Mouse (Mus musculus) layer of hippocampus, postnatal 25 days (tissue): ENCODE measurements at regions not wholly inside any gene's neighbourhood (a gene's known extent, or its start where the extent isn't known, plus 50 kb on each side); places are given as distances from the start of the nearest gene placed in this dataset.
"Not testable (repeated sequence)": the region's sequence is repeated elsewhere in the genome, so short reads cannot be mapped to it uniquely, and the experiment has no call there.

Experiments
- DNase-seq, 2 experiments: peaks; one replicate each; pipeline ENCODE4 v3.0.0; 2022; ENCODE audit warnings: mixed read lengths in 2 of 2, low spot score in 1 of 2; ENCODE audit errors: extremely low spot score in 1 of 2

DNA sequence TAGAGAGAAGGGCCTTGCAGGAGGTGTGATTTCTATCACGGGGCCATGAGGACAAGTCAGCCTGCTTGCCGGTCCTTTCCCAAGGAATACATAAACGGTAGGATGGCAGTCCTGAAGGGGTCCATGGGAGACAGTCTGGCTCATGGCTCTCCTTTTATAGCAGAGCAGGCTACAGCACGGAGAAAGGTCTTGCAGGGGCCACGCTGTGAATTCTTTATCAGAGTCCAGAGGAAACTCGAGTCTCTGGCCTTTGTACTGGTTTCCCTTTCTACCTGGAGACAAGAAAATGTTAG is 1984.0 kb downstream of the 4930444P10Rik start:
- no peak for DNase-seq

DNA sequence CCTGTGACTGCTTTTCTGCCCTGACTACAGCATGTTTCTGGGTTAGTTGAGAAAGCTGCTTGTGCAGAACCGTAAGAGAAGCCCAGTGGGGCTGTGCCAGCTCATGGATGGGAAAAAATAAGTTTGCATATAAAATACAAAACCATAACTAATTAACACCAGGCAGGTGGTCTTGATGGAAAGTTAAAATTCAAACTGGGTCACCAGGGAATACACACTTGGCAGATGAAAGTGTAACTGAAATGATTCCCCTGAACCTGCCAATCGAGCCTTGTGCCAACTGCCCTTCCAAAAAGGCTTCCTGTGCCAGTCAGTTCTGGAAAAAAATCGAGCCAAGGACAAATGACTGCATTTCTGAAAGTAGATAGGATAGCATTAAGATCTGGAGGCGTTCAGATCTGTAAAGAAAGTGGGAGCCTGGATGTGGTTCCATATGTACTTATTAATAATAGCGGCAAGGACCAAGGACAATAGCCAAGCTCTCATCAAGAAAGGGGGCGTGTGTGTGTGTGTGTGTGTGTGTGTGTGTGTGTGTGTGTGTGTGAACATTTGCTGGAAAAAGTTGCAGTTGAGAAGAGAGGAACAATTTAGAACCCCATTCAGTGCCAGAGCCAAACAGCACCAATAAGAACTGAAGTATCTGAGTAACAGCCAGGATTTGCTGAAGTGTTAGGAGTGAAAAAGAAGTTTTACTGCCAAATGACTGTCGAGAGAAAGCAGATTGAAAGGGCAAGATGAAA is 1984.5 kb downstream of the 4930444P10Rik start:
- peak; percentile 16 to 31 for DNase-seq

DNA sequence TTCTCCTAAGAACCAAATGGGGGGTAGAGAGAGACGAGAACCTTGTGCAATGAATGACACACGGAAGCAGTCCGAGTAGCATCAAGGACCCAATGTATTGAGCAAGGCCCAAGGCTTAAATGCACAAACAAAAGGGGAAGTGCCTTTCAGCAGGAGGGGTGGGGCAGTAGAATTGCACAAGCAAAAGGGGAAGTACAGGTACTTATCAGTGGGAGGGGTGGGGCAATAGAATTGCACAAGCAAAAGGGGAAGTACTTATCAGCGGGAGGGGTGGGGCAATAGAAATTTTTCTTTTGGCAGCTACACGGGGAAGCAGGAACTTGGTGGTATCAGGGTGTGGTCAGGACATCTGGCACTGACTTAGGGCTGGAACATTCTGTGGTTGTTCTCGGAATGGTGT is 1987.6 kb downstream of the 4930444P10Rik start:
- not testable (repeated sequence) for DNase-seq

DNA sequence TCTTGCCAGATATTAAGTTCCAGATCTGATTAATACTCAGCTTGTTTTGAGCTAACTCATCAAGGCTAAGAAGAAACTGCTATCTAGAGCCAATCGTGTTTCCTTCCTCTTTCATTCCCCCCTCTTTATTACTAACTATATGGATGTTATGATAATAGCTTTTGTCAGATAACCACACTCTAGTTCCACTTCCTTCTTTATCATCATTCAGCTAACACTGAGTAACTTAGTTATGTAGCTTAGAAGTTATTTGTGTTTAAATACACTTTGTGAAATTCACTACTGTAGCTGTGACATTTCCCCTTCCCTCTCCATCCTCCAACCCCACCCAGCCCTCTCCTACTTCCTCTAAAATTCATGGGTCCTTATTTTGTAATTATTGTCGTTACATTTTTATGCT is 1988.6 kb downstream of the 4930444P10Rik start:
- DNase-seq: no peak

DNA sequence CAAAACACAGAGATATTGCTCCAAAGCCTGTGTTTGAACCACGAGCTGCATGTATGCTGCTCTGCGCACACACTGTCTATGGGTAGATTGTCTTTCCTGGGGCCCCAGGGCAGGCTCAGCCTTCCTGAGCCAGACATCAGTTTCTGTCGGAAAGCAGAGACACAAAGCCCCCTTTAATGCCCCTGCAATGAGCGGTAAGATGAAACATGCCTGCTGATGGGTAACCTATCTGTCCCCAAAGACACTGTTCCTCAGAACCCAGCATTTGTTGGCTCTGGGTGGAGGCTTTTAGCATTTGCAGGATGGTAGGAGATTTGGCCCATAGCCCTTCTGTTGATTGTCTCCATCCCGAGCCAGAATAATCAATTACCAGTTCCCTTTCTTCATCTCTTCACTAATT is 1994.1 kb downstream of the 4930444P10Rik start:
- no peak for DNase-seq

DNA sequence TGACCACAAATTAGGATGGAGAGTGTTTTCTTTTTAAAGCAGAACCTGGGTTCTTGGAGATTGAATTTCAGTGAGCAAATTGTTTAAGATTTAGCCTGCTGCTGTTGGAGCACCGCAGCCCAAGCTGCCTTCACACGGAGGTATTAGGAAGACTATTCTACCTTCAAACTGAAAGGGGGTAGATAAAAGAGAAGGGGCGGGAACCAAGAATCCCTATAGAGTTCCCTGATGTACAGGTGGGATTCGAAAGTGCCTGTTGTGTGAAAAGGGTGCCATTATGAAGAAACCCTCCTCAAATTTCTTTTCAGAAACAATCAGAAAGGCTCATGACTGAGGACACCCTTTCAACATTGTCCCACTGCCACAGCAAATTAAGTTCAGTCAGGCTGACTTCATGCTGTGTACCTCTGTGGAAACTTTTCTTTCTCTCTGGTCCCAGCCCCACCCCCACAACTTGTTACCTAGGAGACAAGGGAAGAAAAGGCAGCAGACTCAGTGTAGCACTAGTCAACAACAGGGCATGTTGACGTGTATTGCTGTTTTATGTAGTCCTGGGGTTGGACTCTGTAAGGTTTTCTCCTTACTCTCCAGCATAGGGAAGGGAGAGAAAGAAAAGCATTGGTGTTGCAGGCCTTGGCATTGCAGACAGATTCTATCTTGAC is 1995.4 kb downstream of the 4930444P10Rik start:
- DNase-seq: no peak

DNA sequence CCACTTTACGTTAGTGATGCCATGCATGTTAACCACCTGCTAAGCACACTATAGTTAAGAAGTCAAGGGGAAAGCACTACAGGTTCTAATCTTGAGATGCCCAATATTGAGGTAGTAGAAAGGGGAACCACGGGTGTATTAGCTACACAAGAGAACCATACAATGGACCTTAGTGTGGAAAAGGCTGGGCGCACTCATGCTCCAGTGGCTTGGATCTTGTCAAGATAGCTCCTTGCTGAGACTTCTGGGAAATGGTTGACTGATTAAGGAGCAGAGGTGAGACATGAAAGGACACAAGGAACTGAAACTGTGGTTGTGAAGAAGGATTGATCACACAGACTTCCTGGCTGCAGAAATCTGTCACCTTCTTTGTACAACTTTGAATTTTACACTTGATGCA is 2028.3 kb downstream of the 4930444P10Rik start:
- DNase-seq: no peak

DNA sequence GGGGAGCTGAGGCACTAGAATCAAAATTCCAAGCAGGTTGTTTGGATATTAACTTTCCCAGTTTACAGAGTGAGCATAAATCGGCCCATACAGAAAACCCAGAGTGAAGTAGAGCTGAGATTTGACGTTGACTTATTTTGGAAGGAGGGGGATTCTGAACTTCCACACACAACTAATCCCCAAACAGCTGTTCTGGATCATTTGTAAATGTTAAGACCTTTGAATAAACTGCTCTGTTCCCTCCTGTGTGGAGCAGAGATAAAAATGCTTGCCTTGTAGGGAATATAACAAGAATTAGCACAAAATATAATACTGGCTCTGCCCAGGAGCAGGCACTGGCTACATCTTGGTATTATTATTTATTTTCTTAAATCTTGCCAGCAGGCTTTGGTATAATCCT is 2057.0 kb downstream of the 4930444P10Rik start:
- no peak for DNase-seq

DNA sequence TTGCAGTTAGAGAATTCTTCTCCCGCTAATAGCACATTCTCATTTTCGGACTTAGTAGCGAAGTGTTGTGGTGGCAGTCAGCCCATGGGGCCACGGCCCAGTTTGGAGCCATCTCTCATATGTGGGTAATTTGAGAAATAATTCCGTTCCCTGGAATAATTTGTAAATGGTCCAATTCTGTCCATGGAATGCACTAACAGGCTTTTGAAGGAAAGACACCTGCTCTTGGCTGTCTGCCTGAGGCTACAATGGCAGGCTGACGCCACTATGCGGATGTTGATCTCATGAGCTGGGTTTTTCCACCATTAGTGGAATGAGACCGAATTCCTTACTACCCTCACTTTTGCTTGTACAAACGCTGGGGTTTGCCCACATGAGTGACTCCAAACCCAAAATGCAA is 2081.6 kb downstream of the 4930444P10Rik start:
- DNase-seq: no peak

DNA sequence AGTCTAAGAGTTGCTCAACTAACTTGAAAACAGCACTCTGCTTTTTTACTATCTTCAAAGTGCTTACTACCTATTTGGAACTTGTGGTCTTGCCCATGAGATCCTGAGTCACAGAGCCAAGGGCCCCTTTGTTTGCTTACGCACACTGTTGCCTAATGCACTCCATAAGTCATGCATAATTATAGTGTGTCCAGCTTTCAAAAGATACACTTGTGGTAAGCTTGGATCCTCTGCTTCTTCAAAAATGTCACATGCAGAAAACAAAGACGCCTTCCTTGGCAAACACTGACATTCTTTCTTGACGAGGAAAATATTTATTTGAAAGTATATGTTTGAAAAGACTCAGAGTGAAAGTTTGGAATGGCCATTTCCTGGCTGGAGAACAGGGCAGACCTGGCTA is 2082.3 kb downstream of the 4930444P10Rik start:
- DNase-seq: no peak

DNA sequence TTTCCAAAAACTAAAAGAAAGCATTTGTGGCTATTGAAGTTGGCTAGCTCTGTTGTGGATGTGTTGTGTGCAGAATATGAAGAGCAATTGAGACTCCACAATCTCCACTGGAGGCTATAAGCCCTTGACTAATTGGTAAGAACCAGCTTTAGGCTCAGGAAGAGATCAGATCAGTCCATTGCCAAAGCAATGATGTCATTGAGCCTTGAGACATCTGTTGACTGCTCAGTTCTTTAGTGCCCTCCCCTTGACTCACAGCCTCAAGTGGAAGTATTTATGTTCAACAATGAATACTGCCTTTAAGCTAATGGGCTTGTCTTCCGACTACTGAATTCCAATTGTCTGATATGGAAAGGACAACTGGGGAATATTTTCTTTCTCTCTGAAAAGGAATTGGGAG is 2090.6 kb downstream of the 4930444P10Rik start:
- DNase-seq: no peak

DNA sequence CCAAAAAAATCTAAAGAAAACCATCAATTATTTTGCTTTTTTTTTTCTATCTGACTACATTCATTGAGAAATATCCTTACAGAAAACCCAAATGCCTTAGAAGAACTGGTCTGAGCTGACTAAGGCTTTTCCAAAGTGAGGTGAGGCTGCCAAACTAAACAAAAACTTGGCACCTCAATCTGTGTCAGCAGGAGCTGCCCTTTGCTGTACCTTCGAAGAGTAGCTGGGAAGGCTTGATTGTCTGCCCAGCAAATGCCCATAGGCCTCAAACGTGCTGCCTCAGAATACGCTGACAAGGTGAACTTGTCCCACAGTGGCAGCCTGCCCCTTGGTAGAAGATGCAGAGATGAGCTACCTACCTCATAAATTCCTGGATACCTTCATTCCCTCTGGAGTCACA is 2091.7 kb downstream of the 4930444P10Rik start:
- no peak for DNase-seq

DNA sequence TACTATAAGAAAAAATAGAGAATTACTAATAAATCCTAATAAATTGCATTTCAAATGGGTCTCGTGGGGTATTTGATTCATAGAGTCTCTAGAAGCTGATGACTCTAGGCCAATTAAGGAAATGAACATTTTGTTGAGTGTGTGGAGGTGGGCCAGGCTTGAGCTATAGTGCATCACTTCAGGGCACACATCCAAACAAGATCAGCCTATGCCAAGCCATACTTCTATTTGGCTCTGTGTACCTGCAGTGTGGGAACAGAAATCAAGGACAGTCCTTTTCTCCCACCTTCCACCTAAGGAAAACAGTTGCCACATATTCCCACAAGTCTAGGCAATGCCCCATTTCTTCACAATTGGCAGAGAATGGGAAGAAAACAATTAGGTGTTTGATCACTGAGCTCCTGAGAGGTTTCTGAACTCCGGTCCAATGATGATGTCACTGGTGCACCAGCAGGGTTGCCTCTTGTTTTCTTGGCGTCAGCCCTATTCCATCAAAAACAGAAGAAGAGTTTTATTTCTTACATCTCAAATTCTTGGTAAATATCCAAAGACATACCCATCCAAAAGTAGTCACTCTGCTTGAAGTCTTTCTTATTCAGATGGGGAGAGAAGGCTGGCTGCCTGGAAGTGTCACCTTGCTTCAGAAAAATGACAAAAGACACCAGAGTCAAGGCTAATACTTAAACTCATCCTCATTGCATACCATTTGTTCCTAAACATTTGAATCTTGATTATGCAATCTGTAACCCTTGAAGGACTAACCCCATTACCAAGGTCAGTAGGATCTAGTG is 2092.3 kb downstream of the 4930444P10Rik start:
- no peak for DNase-seq

DNA sequence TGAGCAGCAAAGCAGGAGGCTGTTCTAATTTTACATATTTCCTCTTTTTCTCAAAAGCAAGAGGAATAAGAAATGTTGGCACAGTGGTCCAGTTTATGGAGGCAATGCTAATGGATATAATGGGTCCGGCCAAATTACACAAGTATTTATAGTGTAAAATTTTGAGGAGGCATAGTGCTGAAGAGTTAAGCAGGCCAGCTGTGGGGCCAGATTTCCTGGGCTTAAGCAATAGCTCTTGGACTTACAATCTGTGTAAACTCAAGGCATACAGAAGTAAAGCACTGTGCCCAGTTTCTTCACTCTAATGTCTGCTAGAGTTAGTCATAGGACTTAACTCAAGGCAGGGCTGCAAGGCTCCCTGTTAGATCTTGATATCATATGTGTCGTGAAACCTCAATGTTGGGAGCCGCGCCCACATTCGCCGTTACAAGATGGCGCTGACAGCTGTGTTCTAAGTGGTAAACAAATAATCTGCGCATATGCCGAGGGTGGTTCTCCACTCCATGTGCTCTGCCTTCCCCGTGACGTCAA is 2094.9 kb downstream of the 4930444P10Rik start:
- no peak for DNase-seq

DNA sequence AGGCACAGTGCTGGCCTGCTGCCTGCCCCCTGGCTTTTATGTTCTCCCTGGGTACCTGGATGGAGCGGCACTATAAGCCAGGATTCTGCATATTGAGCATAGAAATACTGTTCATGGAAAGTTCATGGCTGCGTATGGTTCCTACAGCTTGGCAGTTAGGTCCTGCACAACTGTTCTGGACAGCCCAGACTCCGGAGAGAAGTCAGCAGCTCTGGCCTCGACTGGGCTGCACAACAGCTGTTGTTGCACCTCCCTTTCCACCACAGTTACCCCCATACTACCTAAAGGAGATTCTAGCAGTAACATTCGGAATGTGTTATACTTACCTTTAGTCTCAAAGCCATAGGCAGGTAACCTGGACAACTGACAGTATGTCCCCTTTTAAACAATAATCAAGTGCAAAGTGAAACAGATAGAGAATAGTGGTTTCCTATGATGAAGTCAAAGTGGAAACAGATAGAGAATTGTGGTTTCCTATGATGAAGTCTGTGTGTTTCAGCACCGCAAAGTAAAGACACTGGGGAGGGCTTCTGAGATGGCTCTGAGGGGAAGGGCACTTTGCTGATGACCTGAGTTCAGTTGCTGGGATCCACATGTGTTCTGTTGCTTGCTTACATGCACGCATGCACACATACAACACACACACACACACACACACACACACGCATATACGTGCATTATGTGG is 2099.2 kb downstream of the 4930444P10Rik start:
- DNase-seq: no peak

DNA sequence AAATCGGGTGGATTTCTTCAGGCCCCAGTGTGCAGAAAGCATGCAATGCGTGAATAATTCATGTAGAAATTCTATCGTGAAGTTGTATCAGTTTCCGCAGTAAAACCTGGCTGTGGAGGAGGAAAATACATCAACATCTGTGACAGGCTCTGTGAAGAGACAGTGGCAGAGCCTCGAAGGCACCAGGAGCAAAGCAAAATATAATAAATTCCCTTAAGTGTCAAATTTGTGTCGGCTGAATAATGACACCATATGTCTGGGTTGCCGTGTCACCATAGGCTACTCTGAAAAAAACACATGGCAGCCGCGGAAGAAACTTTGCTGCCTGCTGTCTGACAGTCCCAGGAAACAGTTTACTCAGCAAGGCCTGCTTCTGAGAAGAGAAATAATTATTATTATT is 2100.1 kb downstream of the 4930444P10Rik start:
- DNase-seq: no peak

DNA sequence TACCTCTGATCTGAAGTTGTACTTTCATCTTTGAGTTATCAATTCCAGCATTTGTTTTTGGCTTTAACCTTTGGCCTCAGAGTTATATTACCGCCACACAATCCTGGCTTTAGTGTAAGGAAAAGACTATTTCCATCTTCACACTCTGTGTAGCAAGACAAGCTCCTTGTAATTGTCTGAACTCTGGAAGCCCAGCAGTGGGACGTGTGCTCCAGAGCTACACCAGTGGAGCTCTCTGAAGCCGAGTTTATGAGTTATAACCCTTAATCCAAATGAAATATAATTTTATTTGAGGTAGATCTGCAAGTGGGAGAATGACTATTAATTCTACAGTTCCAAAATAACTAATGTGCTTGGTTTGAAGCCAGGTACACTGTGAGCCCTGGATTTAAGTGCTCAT is 2103.8 kb downstream of the 4930444P10Rik start:
- DNase-seq: no peak

DNA sequence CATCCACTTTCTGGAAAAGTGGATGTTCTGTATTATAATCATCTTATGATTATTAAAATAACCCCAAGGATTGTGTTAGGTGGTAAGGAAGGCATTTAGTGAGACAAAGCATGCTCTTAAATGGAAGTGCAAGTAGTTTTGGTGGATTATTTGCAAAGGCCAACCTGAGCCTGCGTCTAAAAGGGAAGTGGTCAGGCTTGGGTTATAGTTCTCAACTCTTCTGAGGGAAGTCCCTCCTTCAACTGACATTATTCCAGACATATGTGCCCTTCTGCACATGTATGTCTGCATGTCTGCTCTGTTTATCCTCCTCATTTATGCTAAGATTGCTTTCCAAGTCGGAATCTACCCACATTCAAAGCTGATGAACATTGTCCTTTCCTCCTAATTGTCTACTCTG is 2108.3 kb downstream of the 4930444P10Rik start:
- DNase-seq: no peak

DNA sequence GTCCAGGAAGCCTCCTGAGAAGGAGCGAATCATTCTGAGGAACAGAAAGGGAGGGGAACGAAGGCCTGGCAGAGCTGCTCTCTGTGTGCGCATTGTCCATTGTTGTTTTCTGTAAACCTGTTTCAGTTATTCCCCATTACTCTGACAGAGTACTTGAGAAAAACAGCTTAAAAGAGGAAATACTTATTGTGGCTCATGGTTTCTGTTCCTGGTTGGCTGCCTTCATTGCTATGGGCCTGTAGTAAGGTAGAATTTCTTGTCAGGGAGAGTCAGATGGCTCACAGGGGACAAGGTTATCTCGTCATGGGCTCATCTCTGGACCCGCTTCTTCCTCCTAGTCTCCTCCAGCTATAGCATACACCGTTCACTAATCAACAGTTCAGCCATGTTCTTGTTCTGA is 2112.9 kb downstream of the 4930444P10Rik start:
- no peak for DNase-seq

DNA sequence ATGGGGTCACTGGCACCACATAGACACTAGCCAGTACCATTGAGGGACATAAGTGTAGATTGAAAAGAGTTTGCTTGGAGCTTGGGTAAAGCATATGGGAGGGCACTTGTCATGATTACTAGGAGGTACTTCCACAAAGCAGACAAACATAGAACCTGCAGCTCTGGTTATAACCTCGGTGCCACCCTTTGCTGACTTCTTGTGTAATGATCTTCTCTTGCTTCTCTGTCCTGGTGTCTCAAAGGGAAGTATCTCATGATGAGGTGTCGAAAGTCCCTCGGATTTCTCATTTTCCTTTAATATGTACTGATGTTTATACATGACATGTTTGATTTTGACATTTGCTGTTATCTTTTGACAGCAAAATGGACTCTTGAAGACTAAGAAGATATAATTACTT is 2114.5 kb downstream of the 4930444P10Rik start:
- DNase-seq: no peak

DNA sequence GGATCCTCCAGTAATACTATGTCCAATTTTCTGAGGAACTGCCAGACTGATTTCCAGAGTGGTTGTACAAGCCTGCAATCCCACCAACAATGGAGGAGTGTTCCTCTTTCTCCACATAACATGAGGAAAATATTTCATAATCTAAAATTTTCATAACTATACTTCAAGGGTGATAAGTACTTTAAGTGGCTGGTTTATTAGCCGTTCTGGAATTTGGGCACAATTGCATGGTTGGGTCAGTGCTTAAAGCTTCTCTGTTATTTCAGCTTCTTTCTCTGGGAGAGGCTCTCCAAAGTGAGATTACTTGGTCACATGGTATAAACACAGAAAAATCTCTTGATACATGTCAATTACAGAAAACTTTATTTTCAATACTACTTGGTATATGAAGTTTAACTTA is 2115.9 kb downstream of the 4930444P10Rik start:
- DNase-seq: no peak
